Mouse (Mus musculus): ENCODE data around the gene Trcg1. TPM values are rescaled to one million over a fixed set of nuclear protein-coding genes. Genes with fewer than 3 reads are reported as not detected.

The Trcg1 gene
- polyA plus RNA-seq, 1 experiment from 2014 or later: not detected

GRCm38 (mm10) chr9:57295666-57296065 is 59.3 kb downstream of the Trcg1 start:
- Histone ChIP-seq H3K27me3 (replicated peaks; ENCODE audit: control insufficient read depth, insufficient read depth, low read length) (no peaks in the 10 kb centered on the region), H3K9ac (ENCODE audit: low read depth, low read length) (no peak overlapping the region), H3K4me2 (replicated peaks; ENCODE audit: low read depth) (no peak overlapping the region), H3K4me1 (replicated peaks; ENCODE audit: control insufficient read depth, insufficient read depth, low read length) (no peaks in the 10 kb centered on the region), H3K4me3 (ENCODE audit: low read depth, low read length) (no peak overlapping the region), H3K9me3 (ENCODE audit: control insufficient read depth) (no peaks in the 10 kb centered on the region), H3K27ac (ENCODE audit: low read depth, low read length) (no peak overlapping the region), H3K36me3 (ENCODE audit: control insufficient read depth, insufficient read depth) (no peaks in the 10 kb centered on the region)
- no peak for ATAC-seq
- 54% methylated on average over 3 of the region's 3 CpGs for WGBS
- TF ChIP-seq CTCF (IDR thresholded peaks at IDR 0.05; ENCODE audit: low read depth): no peak

DNA sequence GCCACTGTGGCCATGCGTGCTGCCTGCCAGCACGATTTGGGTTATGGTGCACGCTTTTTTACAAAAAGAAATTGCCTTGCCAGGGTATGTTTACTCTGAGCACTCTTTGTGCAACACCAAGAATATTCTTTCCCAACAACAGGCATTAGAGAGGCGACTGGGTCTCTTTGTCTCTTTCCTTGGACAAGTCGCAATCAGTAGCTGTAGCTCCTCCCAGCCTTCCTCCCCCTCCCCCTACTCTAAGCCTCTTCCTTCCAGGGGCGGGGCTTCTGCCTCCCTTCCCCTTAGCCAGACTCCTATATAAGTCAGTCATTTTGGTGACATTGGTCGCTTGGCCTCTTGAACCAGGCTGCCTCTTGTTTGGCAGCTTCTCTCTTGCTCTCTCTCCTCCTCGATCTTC is 59.9 kb downstream of the Trcg1 start:
- Histone ChIP-seq H3K36me3 (ENCODE audit: control insufficient read depth, insufficient read depth) (no peaks in the 10 kb centered on the region), H3K27me3 (replicated peaks; ENCODE audit: control insufficient read depth, insufficient read depth, low read length) (no peaks in the 10 kb centered on the region), H3K27ac (ENCODE audit: low read depth, low read length) (no peak overlapping the region), H3K4me2 (replicated peaks; ENCODE audit: low read depth) (no peak overlapping the region), H3K9me3 (ENCODE audit: control insufficient read depth) (no peaks in the 10 kb centered on the region), H3K4me1 (replicated peaks; ENCODE audit: control insufficient read depth, insufficient read depth, low read length) (no peaks in the 10 kb centered on the region), H3K9ac (ENCODE audit: low read depth, low read length) (no peak overlapping the region), H3K4me3 (ENCODE audit: low read depth, low read length) (no peak overlapping the region)
- ATAC-seq: no peak
- TF ChIP-seq CTCF (IDR thresholded peaks at IDR 0.05; ENCODE audit: low read depth): no peak
- 75% methylated on average over 8 of the region's 8 CpGs for WGBS

DNA sequence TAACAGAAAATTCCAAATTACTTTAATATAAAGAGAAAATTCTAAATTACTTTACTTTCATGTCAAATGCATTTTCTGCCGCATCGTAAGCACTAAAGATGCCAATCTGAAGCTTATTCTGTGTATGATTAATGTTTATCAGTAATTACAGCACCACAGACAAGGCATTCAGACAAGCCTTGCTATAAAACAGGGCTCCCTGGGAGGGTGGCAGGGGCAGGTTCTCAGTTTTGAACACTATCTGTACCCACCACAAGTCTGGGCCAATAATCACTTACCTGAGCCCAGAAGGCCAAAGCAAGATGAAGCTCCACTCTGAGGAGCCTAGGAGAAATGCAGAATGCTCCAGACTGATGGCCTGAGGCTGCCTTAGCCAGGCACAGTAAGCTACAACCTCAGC is 61.6 kb downstream of the Trcg1 start:
- no peak overlapping the region for H3K4me3 ChIP-seq (ENCODE audit: low read depth, low read length)
- no peak for ATAC-seq
- H3K4me2 ChIP-seq (replicated peaks; ENCODE audit: low read depth): no peak overlapping the region
- no peak for TF ChIP-seq CTCF (IDR thresholded peaks at IDR 0.05; ENCODE audit: low read depth)
- no peaks in the 10 kb centered on the region for H3K4me1 ChIP-seq (replicated peaks; ENCODE audit: control insufficient read depth, insufficient read depth, low read length)
- WGBS: 89% methylated on average over 2 of the region's 2 CpGs
- H3K9ac ChIP-seq (ENCODE audit: low read depth, low read length): no peak overlapping the region
- H3K36me3 ChIP-seq (ENCODE audit: control insufficient read depth, insufficient read depth): no peaks in the 10 kb centered on the region
- H3K27me3 ChIP-seq (replicated peaks; ENCODE audit: control insufficient read depth, insufficient read depth, low read length): no peaks in the 10 kb centered on the region
- H3K9me3 ChIP-seq (ENCODE audit: control insufficient read depth): no peaks in the 10 kb centered on the region
- no peak overlapping the region for H3K27ac ChIP-seq (ENCODE audit: low read depth, low read length)

Other genes with a start within 250 kb of the Trcg1 start
- 7.3 and 7.7 TPM in 2 replicates for gene Ptpn9, start 241.6 kb upstream of the Trcg1 start, polyA plus RNA-seq (2015; fragmentation: Nextera tagmentation; extraction: Ambion mirVana)
- 11.7 and 14.1 TPM in 2 replicates for gene Sin3a, start 164.5 kb upstream of the Trcg1 start, polyA plus RNA-seq (2015; fragmentation: Nextera tagmentation; extraction: Ambion mirVana)
- 24.3 and 24.6 TPM in 2 replicates for gene Man2c1, start 105.9 kb upstream of the Trcg1 start, polyA plus RNA-seq (2015; fragmentation: Nextera tagmentation; extraction: Ambion mirVana)
- 4.2 and 5.2 TPM in 2 replicates for gene Neil1, start 88.3 kb upstream of the Trcg1 start, polyA plus RNA-seq (2015; fragmentation: Nextera tagmentation; extraction: Ambion mirVana)
- 164 and 169 TPM in 2 replicates for gene Commd4, start 78.2 kb upstream of the Trcg1 start, polyA plus RNA-seq (2015; fragmentation: Nextera tagmentation; extraction: Ambion mirVana)
- gene 1700017B05Rik, start 26.1 kb downstream of the Trcg1 start, polyA plus RNA-seq (2015; fragmentation: Nextera tagmentation; extraction: Ambion mirVana): 12.8 and 14.2 TPM in 2 replicates
- 17.3 and 18.8 TPM in 2 replicates for gene Ppcdc, start 203.6 kb downstream of the Trcg1 start, polyA plus RNA-seq (2015; fragmentation: Nextera tagmentation; extraction: Ambion mirVana)
- gene Scamp5, start 231.5 kb downstream of the Trcg1 start, polyA plus RNA-seq (2015; fragmentation: Nextera tagmentation; extraction: Ambion mirVana): 15.9 and 16.8 TPM in 2 replicates